Mouse (Mus musculus) spleen, postnatal 14 days (tissue): ENCODE measurements around the gene Cd5l.
A peak's percentile ranks its signal among the peaks of the same experiment; 100 is the strongest.

ENCODE experiments used
- DNase-seq, 2 experiments: peaks; one replicate each; pipeline ENCODE4 v3.0.0; 2021 to 2022; ENCODE audit warnings: low spot score in 2 of 2

Gene Cd5l

DNA sequence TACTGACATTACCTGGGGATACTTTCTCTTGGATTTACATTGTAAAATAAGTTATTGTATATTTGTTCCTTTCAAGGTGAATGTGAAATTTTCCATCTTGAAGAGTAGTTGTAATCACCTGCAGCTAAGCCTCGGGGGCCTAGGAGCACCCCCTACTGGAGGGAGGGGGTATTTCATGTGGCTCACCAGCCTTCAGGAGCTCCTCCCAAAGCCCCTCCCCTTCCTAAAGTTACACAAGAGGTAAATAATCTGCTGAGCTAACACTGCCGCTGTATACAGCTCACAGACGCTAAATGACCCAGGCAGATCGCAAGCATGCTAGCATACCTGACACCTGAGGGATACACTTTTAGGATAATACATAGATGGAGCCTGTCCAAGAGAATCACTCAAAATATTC is 50.5 kb downstream of the Cd5l start:
- DNase-seq = peak; percentile 34 to 52

DNA sequence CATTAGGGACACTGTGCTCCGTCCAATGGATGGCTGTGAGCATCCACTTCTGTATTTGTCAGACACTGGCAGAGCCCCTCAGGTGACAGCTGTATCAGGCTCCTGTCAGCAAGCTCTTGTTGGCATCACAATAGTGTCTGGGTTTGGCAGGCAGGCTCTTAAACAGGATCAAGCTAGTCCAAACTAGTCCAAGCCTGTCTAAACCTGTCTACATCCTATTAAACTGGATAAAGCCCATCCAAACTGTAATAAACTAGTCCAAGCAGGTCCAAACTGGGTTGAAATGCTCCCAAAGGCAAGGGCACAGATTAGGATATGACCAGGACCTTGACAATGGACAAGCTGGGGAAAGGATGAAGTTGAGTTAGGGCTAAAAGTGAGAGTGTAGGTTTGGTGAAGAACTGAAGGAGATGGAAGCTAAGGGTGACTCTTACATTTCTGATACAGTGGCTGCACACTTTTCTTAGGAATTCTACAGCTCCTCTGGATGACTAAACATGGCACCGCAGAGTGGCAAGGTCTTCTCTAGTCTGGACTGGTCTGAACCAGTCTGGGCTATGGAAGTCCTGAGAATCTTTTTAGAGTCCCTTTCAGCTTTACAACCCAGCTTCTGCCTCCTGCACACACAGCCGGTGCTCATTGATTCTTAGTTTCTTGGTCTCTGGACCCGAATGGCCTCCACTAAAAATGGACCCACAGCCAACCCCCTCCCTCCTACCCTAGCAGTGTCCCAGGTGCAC is 51.7 kb downstream of the Cd5l start:
- DNase-seq = no peak

DNA sequence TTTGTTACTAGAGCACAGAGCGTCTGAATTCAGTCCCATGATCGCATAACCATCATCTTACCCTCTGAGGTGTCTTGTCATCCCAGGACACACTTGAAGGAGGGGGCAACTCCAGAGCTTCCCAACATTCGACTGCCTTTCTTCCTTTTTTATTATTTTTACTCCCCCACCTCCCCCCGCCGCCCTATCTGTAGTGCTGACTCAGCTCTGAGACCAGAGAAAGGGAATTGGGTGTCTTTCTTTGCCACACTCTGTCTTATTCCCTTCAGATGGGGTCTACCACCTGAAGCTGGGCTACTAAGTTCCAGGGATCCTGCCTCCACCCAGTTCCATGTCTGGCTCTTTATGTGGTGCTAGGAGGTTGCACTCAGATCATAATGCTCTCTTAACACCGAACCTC is 52.9 kb downstream of the Cd5l start:
- DNase-seq = no peak

DNA sequence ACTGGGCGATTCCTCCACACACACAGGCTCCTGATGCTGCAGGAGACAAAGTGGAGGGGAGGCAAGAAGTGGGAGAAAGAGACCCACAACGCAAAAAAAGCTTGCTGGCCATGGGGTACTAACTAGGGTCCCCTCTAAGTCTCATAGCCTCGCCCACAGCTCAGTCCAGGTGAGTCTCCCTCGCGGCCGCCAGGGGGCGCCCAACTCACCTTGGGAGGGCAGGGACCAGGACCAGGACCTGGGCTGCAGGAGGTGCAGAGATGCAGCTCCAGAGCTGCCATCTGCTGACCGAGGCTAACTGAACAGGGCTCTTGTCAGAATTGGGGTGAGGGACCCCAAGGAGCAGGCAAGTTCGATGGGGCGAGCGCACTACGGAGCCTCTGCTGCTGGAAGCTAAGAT is 53.5 kb downstream of the Cd5l start:
- DNase-seq = peak; percentile 21 to 44

DNA sequence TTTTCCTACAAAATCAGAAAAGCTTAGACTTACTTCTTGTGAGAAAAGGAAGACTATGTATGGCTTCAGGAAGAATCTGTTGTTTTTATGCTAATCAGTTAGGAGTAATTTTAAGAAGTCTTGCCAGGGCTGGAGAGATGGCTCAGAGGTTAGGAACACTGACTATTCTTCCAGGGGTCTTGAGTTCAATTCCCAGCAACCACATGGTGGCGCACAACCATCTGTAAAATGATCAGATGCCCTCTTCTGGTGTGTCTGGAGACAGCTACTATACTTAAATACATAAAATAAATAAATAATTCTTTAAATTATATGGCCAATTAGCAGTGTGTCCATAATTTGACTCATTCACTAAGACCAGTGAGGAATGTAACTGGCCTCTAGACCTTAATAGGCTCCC is 63.0 kb downstream of the Cd5l start:
- no peak for DNase-seq
